Mouse (Mus musculus) hindbrain, embryonic 11.5 days (tissue): ENCODE results near the gene Hmga1b. TPM values are rescaled to one million over a fixed set of nuclear protein-coding genes. Genes with fewer than 3 reads are reported as not detected.
"Not testable (repeated sequence)": the region's sequence is repeated elsewhere in the genome, so short reads cannot be mapped to it uniquely, and the experiment has no call there.

Source experiments
- ATAC-seq: fragments of 200-750 bp; cut with Nextera tagmentation; 2 replicates; pipeline ENCODE4 v1.8.0; 2017; ENCODE audit warnings: mild to moderate bottlenecking, moderate TSS enrichment, moderate library complexity; ENCODE audit not compliant: low FRiP score
- DNase-seq: peaks from one replicate; pipeline ENCODE4 v3.0.0-alpha.2; 2015; ENCODE audit warnings: low spot score
- H3K27ac ChIP-seq: fragments of 300-500 bp; sonication (generic); 2 replicates; pipeline ENCODE4 v1.5.1; 2014; ENCODE audit warnings: mild to moderate bottlenecking, low read depth, low read length
- H3K27me3 ChIP-seq: fragments of 300-500 bp; sonication (generic); 2 replicates; pipeline ENCODE4 v1.6.1; 2014; ENCODE audit warnings: mild to moderate bottlenecking, low read length, moderate library complexity, mixed read lengths; ENCODE audit not compliant: control insufficient read depth, insufficient read depth
- H3K36me3 ChIP-seq: fragments of 300-500 bp; sonication (generic); 2 replicates; pipeline ENCODE4 v1.6.1; 2014; ENCODE audit warnings: mild to moderate bottlenecking, low read length, moderate library complexity, mixed read lengths; ENCODE audit not compliant: control insufficient read depth, insufficient read depth
- H3K4me1 ChIP-seq: fragments of 300-500 bp; sonication (generic); replicated peaks from 2 replicates; pipeline ENCODE4 v1.6.1; 2014; ENCODE audit warnings: low read length, mixed read lengths; ENCODE audit not compliant: control insufficient read depth, insufficient read depth
- H3K4me2 ChIP-seq: fragments of 300-500 bp; sonication (generic); replicated peaks from 2 replicates; pipeline ENCODE4 v1.6.1; 2014; ENCODE audit warnings: mild to moderate bottlenecking, low read depth, low read length
- H3K4me3 ChIP-seq: fragments of 300-500 bp; sonication (generic); 2 replicates; pipeline ENCODE4 v1.5.1; 2014; ENCODE audit warnings: low read depth, low read length
- H3K9ac ChIP-seq: fragments of 300-500 bp; sonication (generic); 2 replicates; pipeline ENCODE4 v1.6.1; 2014; ENCODE audit warnings: low read depth, low read length
- H3K9me3 ChIP-seq: fragments of 300-500 bp; sonication (generic); 2 replicates; pipeline ENCODE4 v1.6.1; 2016; ENCODE audit warnings: low read length; ENCODE audit not compliant: control insufficient read depth
- WGBS: fragments of 180-500 bp; shearing (Covaris S2); extraction: QIAGEN DNeasy Blood & Tissue Kit; methylation state at CpG from one replicate; pipeline ENCODE4 v1.1.7; 2014; 5-methylcytosine and 5-hydroxymethylcytosine counted together
- polyA plus RNA-seq: library from polyadenylated mRNA; unstranded; fragments of >200 nt; fragmentation: Nextera tagmentation; extraction: Ambion mirVana; gene quantifications from 2 replicates; pipeline ENCODE4 v1.2.1, GENCODE M21; 2014

Gene Hmga1b
- polyA plus RNA-seq, 1 experiment from 2014 or later: 5.6 TPM

DNA sequence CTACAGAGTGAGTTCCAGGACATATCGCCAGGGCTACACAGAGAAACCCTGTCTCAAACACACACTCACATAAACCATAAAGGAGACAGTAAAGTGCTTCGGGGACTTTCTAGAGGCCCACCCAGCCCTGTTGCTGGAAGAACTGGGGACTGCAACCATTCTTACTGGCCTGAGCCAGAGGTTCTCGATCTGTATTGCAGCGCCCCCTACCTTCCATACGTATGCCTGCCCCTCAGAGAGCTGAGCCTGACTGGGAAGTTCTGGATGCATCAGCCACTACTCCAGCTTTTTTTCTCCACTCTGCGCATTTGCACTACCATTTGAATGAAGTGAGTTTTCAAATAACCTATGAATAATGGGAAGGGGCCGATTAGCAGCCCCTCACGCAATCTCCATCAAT is 13.2 kb upstream of the Hmga1b start:
- ATAC-seq (no peak), DNase-seq (peak; percentile 36)
- no peaks in the 10 kb centered on the region for H3K9me3 ChIP-seq
- H3K4me1 ChIP-seq: no peaks in the 10 kb centered on the region
- WGBS: 63% methylated on average over 8 of the region's 8 CpGs
- no peaks in the 10 kb centered on the region for H3K27me3 ChIP-seq
- H3K4me3 ChIP-seq: no peak overlapping the region
- H3K4me2 ChIP-seq: no peak overlapping the region
- no peak overlapping the region for H3K9ac ChIP-seq
- H3K36me3 ChIP-seq: no peaks in the 10 kb centered on the region
- H3K27ac ChIP-seq: no peak overlapping the region

- no peak for DNase-seq
- no peak overlapping the region for H3K9ac ChIP-seq
Observed at GRCm38 (mm10) chr11:120751606-120752005, 11.0 kb upstream of the Hmga1b start.

GRCm38 (mm10) chr11:120760236-120760635 is 2.4 kb upstream of the Hmga1b start:
- no peaks in the 10 kb centered on the region for H3K36me3 ChIP-seq
- no peak overlapping the region for H3K4me2 ChIP-seq
- no peak overlapping the region for H3K9ac ChIP-seq
- ATAC-seq: no peak
- 90% methylated on average over 9 of the region's 9 CpGs for WGBS
- H3K27ac ChIP-seq: no peak overlapping the region
- no peak for DNase-seq
- 0 out of 2 replicates have a peak, but pooled peaks cover 2% of the 10 kb centered on the region for H3K9me3 ChIP-seq
- H3K4me1 ChIP-seq: no peaks in the 10 kb centered on the region
- H3K4me3 ChIP-seq: no peak overlapping the region
- H3K27me3 ChIP-seq: peaks cover 3% of the 10 kb centered on the region; the same call in 1 of the 2 replicates

More at GRCm38 (mm10) chr11:120751606-120752005, 11.0 kb upstream of the Hmga1b start:
- WGBS: 66% methylated on average over 4 of the region's 4 CpGs
- Histone ChIP-seq H3K4me3 (no peak overlapping the region), H3K36me3 (no peaks in the 10 kb centered on the region), H3K4me1 (no peaks in the 10 kb centered on the region), H3K4me2 (no peak overlapping the region), H3K9me3 (no peaks in the 10 kb centered on the region), H3K27me3 (no peaks in the 10 kb centered on the region), H3K27ac (no peak overlapping the region)
- no peak for ATAC-seq

DNA sequence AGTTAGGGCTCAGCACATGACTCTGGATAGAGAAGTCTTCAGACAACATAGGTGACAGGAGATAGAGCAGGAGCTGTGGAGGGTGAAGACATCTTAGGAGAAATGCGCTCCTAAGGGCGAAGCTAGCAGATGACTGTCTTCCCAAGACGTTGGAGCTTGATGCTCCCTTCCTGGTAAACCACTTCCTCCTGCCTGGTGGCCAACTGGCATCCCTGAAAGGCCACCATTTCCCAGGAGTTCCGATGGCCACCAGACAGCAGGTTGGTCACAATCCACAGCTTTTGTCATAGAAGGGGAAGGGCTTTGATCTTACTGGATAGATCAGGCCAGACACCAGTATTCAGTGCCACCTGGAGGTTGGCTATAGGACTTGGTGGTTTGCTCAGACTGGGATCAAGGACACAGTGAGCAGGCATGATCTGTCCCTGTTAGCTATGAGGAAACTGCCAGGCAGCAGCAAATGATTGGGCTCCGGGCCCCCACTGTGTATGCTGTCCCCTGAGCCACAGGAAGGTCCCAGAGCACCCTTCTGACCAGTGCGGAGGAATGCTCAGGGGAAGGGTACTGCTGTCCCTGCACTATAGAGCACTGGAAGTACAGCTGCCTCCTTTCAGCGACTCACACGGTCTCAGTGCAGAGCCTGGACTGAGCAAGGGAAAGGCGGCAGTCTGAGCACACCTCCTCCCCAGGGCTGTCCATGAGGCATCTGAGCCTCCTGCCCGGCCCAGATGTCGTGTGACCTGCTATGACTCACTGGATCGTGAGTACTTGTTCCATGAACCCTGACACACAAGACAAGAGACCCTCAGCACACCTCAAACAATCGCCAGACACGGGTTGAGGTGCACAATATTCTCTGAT is 553 bp upstream of the Hmga1b start:
- ATAC-seq: no peak
- Histone ChIP-seq H3K9me3 (0 out of 2 replicates have a peak, but pooled peaks cover 2% of the 10 kb centered on the region), H3K9ac (no peak overlapping the region), H3K4me2 (no peak overlapping the region), H3K27me3 (peaks cover 3% of the 10 kb centered on the region; the same call in 1 of the 2 replicates), H3K36me3 (no peaks in the 10 kb centered on the region), H3K27ac (no peak overlapping the region), H3K4me3 (no peak overlapping the region), H3K4me1 (no peaks in the 10 kb centered on the region)
- DNase-seq: no peak
- 65% methylated on average over 14 of the region's 14 CpGs for WGBS

DNA sequence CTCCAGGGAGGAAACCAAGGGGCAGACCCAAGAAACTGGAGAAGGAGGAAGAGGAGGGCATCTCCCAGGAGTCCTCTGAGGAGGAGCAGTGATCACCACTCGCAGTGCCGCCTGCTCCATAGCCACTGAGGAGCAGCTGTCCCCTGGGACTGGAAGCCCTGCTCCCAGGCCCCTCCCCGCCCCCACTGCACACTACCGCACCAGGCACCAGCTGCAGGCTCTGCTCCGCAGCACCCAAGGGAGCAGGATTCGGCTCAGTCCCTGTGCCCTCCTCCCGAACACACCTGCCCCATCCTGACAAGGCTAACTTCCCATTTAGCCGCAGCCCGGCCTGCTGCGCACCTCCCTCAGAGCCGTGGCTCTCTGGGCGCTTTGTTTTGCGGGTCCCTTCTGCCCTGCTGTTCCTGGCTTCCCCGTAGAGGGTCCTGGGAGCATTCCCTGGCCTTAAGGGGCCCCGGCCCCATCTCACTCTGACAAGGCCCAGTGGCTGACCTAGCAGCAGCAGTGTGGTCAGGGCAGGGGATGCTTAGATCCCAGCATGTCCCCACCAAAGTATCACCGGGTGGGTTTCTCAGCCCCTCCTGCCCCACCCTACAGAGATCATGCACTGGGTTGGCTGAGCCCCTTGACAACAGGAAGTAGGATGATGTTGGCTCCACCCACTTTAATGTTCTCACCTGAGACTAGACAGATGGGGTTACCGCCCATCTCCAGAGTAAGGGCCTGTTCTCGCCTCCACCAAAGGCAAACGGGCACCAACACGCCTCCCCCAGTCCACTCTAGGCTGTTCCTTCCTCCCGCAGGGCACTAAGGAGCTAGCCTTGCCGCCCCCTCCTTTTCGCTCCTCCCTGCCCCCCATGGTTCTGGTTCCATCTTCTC is 766 bp downstream of the Hmga1b start:
- 26% methylated on average over 4 of the region's 23 CpGs for WGBS

GRCm38 (mm10) chr11:120767023-120767422 is 4.4 kb downstream of the Hmga1b start:
- not testable (repeated sequence) for H3K4me1 ChIP-seq, H3K36me3 ChIP-seq, H3K9ac ChIP-seq, H3K27ac ChIP-seq, H3K27me3 ChIP-seq, H3K4me3 ChIP-seq, DNase-seq, H3K9me3 ChIP-seq, ATAC-seq, H3K4me2 ChIP-seq
- WGBS: 69% methylated on average over 3 of the region's 7 CpGs

More for the DNA sequence above, 766 bp downstream of the Hmga1b start:
- not testable (repeated sequence) for DNase-seq, H3K4me2 ChIP-seq, ATAC-seq, H3K4me3 ChIP-seq, H3K9ac ChIP-seq, H3K27me3 ChIP-seq, H3K9me3 ChIP-seq, H3K36me3 ChIP-seq, H3K4me1 ChIP-seq, H3K27ac ChIP-seq

GRCm38 (mm10) chr11:120768206-120768605 is 5.6 kb downstream of the Hmga1b start:
- Histone ChIP-seq H3K36me3 (no peaks in the 10 kb centered on the region), H3K4me2 (no peak overlapping the region), H3K27ac (no peak overlapping the region), H3K4me1 (no peaks in the 10 kb centered on the region), H3K4me3 (no peak overlapping the region), H3K9me3 (no peaks in the 10 kb centered on the region), H3K27me3 (no peaks in the 10 kb centered on the region), H3K9ac (no peak overlapping the region)
- DNase-seq (no peak), ATAC-seq (no peak)
- WGBS: 69% methylated on average over 1 of the region's 1 CpGs

GRCm38 (mm10) chr11:120772749-120773148 is 10.2 kb downstream of the Hmga1b start:
- Histone ChIP-seq H3K4me3 (no peak overlapping the region), H3K36me3 (no peaks in the 10 kb centered on the region), H3K4me1 (no peaks in the 10 kb centered on the region), H3K9me3 (no peaks in the 10 kb centered on the region), H3K27me3 (no peaks in the 10 kb centered on the region), H3K9ac (no peak overlapping the region), H3K27ac (no peak overlapping the region), H3K4me2 (no peak overlapping the region)
- DNase-seq: no peak
- 80% methylated on average over 3 of the region's 3 CpGs for WGBS
- no peak for ATAC-seq
